Mouse (Mus musculus): ENCODE results near the gene Cpeb3. TPM values are rescaled to one million over a fixed set of nuclear protein-coding genes. Genes with fewer than 3 reads are reported as not detected.

The Cpeb3 gene
- polyA plus RNA-seq, 1 experiment from 2014 or later = 0.79 TPM

GRCm38 (mm10) chr19:37174116-37174715 is 34.2 kb downstream of the Cpeb3 start:
- Histone ChIP-seq H3K4me1 (ENCODE audit: control insufficient read depth, insufficient read depth, low read length) (peaks cover 13% of the 10 kb centered on the region), H3K4me2 (ENCODE audit: low read depth, low read length) (peak overlapping the region; percentile 100), H3K27ac (ENCODE audit: low read length) (peak overlapping the region; percentile 40), H3K4me3 (replicated peaks; ENCODE audit: low read length) (peak overlapping the region; percentile 76), H3K9ac (ENCODE audit: low read length) (peak overlapping the region; percentile 75), H3K9me3 (replicated peaks; ENCODE audit: control insufficient read depth, low read length) (no peaks in the 10 kb centered on the region), H3K36me3 (ENCODE audit: control insufficient read depth, insufficient read depth, low read length) (no peaks in the 10 kb centered on the region), H3K27me3 (ENCODE audit: control insufficient read depth, insufficient read depth, low read length) (peaks cover 9% of the 10 kb centered on the region; the same call in 1 of the 2 replicates)
- peak; percentile 64 for ATAC-seq (ENCODE audit: insufficient read depth, low FRiP score)
- under 1% methylated on average over 70 of the region's 70 CpGs for WGBS

GRCm38 (mm10) chr19:37173331-37174115 is 34.9 kb downstream of the Cpeb3 start:
- Histone ChIP-seq H3K4me1 (ENCODE audit: control insufficient read depth, insufficient read depth, low read length) (peaks cover 13% of the 10 kb centered on the region), H3K9ac (ENCODE audit: low read length) (peak overlapping the region; percentile 75), H3K4me2 (ENCODE audit: low read depth, low read length) (peak overlapping the region; percentile 100), H3K9me3 (replicated peaks; ENCODE audit: control insufficient read depth, low read length) (no peaks in the 10 kb centered on the region), H3K27ac (ENCODE audit: low read length) (no peak overlapping the region), H3K27me3 (ENCODE audit: control insufficient read depth, insufficient read depth, low read length) (peaks cover 9% of the 10 kb centered on the region; the same call in 1 of the 2 replicates), H3K4me3 (replicated peaks; ENCODE audit: low read length) (peak overlapping the region; percentile 76), H3K36me3 (ENCODE audit: control insufficient read depth, insufficient read depth, low read length) (no peaks in the 10 kb centered on the region)
- no peak for ATAC-seq (ENCODE audit: insufficient read depth, low FRiP score)
- WGBS = 31% methylated on average over 20 of the region's 20 CpGs

GRCm38 (mm10) chr19:37172566-37173130 is 35.8 kb downstream of the Cpeb3 start:
- 77% methylated on average over 11 of the region's 11 CpGs for WGBS
- Histone ChIP-seq H3K9me3 (replicated peaks; ENCODE audit: control insufficient read depth, low read length) (no peaks in the 10 kb centered on the region), H3K27me3 (ENCODE audit: control insufficient read depth, insufficient read depth, low read length) (peaks cover 9% of the 10 kb centered on the region; the same call in 1 of the 2 replicates), H3K4me2 (ENCODE audit: low read depth, low read length) (no peak overlapping the region), H3K36me3 (ENCODE audit: control insufficient read depth, insufficient read depth, low read length) (no peaks in the 10 kb centered on the region), H3K4me1 (ENCODE audit: control insufficient read depth, insufficient read depth, low read length) (peaks cover 13% of the 10 kb centered on the region), H3K4me3 (replicated peaks; ENCODE audit: low read length) (no peak overlapping the region), H3K27ac (ENCODE audit: low read length) (no peak overlapping the region), H3K9ac (ENCODE audit: low read length) (no peak overlapping the region)
- no peak for ATAC-seq (ENCODE audit: insufficient read depth, low FRiP score)

GRCm38 (mm10) chr19:37172096-37172495 is 36.3 kb downstream of the Cpeb3 start:
- Histone ChIP-seq H3K4me1 (ENCODE audit: control insufficient read depth, insufficient read depth, low read length) (peaks cover 13% of the 10 kb centered on the region), H3K9ac (ENCODE audit: low read length) (no peak overlapping the region), H3K27me3 (ENCODE audit: control insufficient read depth, insufficient read depth, low read length) (peaks cover 8% of the 10 kb centered on the region; the same call in 1 of the 2 replicates), H3K4me3 (replicated peaks; ENCODE audit: low read length) (no peak overlapping the region), H3K36me3 (ENCODE audit: control insufficient read depth, insufficient read depth, low read length) (no peaks in the 10 kb centered on the region), H3K4me2 (ENCODE audit: low read depth, low read length) (no peak overlapping the region), H3K9me3 (replicated peaks; ENCODE audit: control insufficient read depth, low read length) (no peaks in the 10 kb centered on the region), H3K27ac (ENCODE audit: low read length) (no peak overlapping the region)
- no peak for ATAC-seq (ENCODE audit: insufficient read depth, low FRiP score)
- WGBS = 48% methylated on average over 1 of the region's 1 CpGs

GRCm38 (mm10) chr19:37156770-37157336 is 51.5 kb downstream of the Cpeb3 start:
- ATAC-seq (ENCODE audit: insufficient read depth, low FRiP score) = no peak
- no peaks in the 10 kb centered on the region for H3K9me3 ChIP-seq (replicated peaks; ENCODE audit: control insufficient read depth, low read length)
- WGBS = 82% methylated on average over 5 of the region's 5 CpGs

GRCm38 (mm10) chr19:37156040-37156439 is 52.4 kb downstream of the Cpeb3 start:
- WGBS = 73% methylated on average over 4 of the region's 4 CpGs
- Histone ChIP-seq H3K4me3 (replicated peaks; ENCODE audit: low read length) (no peak overlapping the region), H3K36me3 (ENCODE audit: control insufficient read depth, insufficient read depth, low read length) (no peaks in the 10 kb centered on the region), H3K4me2 (ENCODE audit: low read depth, low read length) (no peak overlapping the region), H3K9ac (ENCODE audit: low read length) (no peak overlapping the region), H3K4me1 (ENCODE audit: control insufficient read depth, insufficient read depth, low read length) (no peaks in the 10 kb centered on the region), H3K9me3 (replicated peaks; ENCODE audit: control insufficient read depth, low read length) (no peaks in the 10 kb centered on the region), H3K27ac (ENCODE audit: low read length) (no peak overlapping the region), H3K27me3 (ENCODE audit: control insufficient read depth, insufficient read depth, low read length) (no peaks in the 10 kb centered on the region)
- no peak for ATAC-seq (ENCODE audit: insufficient read depth, low FRiP score)

More at GRCm38 (mm10) chr19:37156770-37157336, 51.5 kb downstream of the Cpeb3 start:
- Histone ChIP-seq H3K27ac (ENCODE audit: low read length) (no peak overlapping the region), H3K27me3 (ENCODE audit: control insufficient read depth, insufficient read depth, low read length) (no peaks in the 10 kb centered on the region), H3K4me3 (replicated peaks; ENCODE audit: low read length) (no peak overlapping the region), H3K36me3 (ENCODE audit: control insufficient read depth, insufficient read depth, low read length) (no peaks in the 10 kb centered on the region), H3K4me2 (ENCODE audit: low read depth, low read length) (no peak overlapping the region), H3K4me1 (ENCODE audit: control insufficient read depth, insufficient read depth, low read length) (no peaks in the 10 kb centered on the region), H3K9ac (ENCODE audit: low read length) (no peak overlapping the region)

GRCm38 (mm10) chr19:37147145-37147544 is 61.3 kb downstream of the Cpeb3 start:
- WGBS = 67% methylated on average over 4 of the region's 4 CpGs
- Histone ChIP-seq H3K4me2 (ENCODE audit: low read depth, low read length) (no peak overlapping the region), H3K4me3 (replicated peaks; ENCODE audit: low read length) (no peak overlapping the region), H3K4me1 (ENCODE audit: control insufficient read depth, insufficient read depth, low read length) (no peaks in the 10 kb centered on the region), H3K9ac (ENCODE audit: low read length) (no peak overlapping the region), H3K9me3 (replicated peaks; ENCODE audit: control insufficient read depth, low read length) (no peaks in the 10 kb centered on the region), H3K36me3 (ENCODE audit: control insufficient read depth, insufficient read depth, low read length) (no peaks in the 10 kb centered on the region), H3K27ac (ENCODE audit: low read length) (no peak overlapping the region), H3K27me3 (ENCODE audit: control insufficient read depth, insufficient read depth, low read length) (no peaks in the 10 kb centered on the region)
- ATAC-seq (ENCODE audit: insufficient read depth, low FRiP score) = no peak

- 69% methylated on average over 1 of the region's 1 CpGs for WGBS
- H3K27me3 ChIP-seq (ENCODE audit: control insufficient read depth, insufficient read depth, low read length) = no peaks in the 10 kb centered on the region
- no peaks in the 10 kb centered on the region for H3K4me1 ChIP-seq (ENCODE audit: control insufficient read depth, insufficient read depth, low read length)
- no peak overlapping the region for H3K27ac ChIP-seq (ENCODE audit: low read length)
- no peaks in the 10 kb centered on the region for H3K36me3 ChIP-seq (ENCODE audit: control insufficient read depth, insufficient read depth, low read length)
- H3K9me3 ChIP-seq (replicated peaks; ENCODE audit: control insufficient read depth, low read length) = no peaks in the 10 kb centered on the region
- H3K4me2 ChIP-seq (ENCODE audit: low read depth, low read length) = no peak overlapping the region
- H3K9ac ChIP-seq (ENCODE audit: low read length) = no peak overlapping the region
- no peak for ATAC-seq (ENCODE audit: insufficient read depth, low FRiP score)
- no peak overlapping the region for H3K4me3 ChIP-seq (replicated peaks; ENCODE audit: low read length)
Observed at GRCm38 (mm10) chr19:37145846-37146245, 62.6 kb downstream of the Cpeb3 start.

- no peaks in the 10 kb centered on the region for H3K36me3 ChIP-seq (ENCODE audit: control insufficient read depth, insufficient read depth, low read length)
- WGBS = 93% methylated on average over 5 of the region's 5 CpGs
Observed at GRCm38 (mm10) chr19:37145401-37145800, 63.0 kb downstream of the Cpeb3 start.

More at GRCm38 (mm10) chr19:37145401-37145800, 63.0 kb downstream of the Cpeb3 start:
- Histone ChIP-seq H3K4me1 (ENCODE audit: control insufficient read depth, insufficient read depth, low read length) (no peaks in the 10 kb centered on the region), H3K27me3 (ENCODE audit: control insufficient read depth, insufficient read depth, low read length) (no peaks in the 10 kb centered on the region), H3K4me3 (replicated peaks; ENCODE audit: low read length) (no peak overlapping the region), H3K9ac (ENCODE audit: low read length) (no peak overlapping the region), H3K9me3 (replicated peaks; ENCODE audit: control insufficient read depth, low read length) (no peaks in the 10 kb centered on the region), H3K27ac (ENCODE audit: low read length) (no peak overlapping the region), H3K4me2 (ENCODE audit: low read depth, low read length) (no peak overlapping the region)
- ATAC-seq (ENCODE audit: insufficient read depth, low FRiP score) = no peak
